Mouse (Mus musculus) skeletal muscle tissue, adult 2 months (tissue): ENCODE results near the gene Plxna2.
A peak's percentile ranks its signal among the peaks of the same experiment; 100 is the strongest.

Source experiments
- DNase-seq: peaks from one replicate; pipeline ENCODE4 v3.0.0-alpha.2; 2012; ENCODE audit warnings: low read depth, low spot score

Gene Plxna2

DNA sequence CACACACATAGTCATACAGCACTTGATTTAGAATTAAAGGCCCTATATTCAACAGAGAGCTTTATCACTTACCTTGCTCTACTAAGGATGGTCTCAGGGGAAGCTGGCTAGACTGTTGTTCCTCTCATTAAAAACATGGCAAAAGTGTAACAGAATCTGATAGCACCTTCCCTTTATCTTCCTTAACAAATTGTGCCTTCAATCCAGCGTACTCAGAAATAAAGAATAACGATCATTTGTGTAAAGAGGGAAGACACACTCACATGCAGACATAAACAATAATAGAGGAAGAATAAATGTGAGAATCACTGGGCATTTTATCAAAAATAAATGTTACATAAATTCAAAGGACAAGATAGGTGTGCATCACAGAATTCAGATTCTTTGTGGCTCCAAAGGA is at the start of gene Plxna2:
Plxna2 (plus strand) TSS at position 301 of the 400 bp plus-strand sequence.
- no peak for DNase-seq

DNA sequence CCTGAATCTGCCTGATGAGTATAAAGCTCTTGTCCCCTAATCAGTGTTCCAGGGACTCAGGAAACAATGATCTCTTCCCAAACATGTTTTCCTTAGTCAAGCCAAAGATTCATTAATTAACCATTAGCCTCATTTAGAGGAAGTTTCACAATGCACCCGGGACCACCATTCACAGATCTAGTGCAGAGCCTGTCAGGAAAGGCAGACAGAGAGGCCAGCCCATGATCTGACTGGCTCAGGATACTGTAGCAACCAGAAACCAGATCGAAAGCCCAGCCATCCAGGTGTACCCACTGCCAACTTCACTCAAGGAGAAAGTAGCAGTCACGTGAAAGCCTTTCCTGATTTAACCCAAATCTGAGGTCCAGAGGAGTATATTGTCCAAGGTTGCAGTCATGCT is 44.1 kb upstream of the Plxna2 start:
- DNase-seq = no peak

DNA sequence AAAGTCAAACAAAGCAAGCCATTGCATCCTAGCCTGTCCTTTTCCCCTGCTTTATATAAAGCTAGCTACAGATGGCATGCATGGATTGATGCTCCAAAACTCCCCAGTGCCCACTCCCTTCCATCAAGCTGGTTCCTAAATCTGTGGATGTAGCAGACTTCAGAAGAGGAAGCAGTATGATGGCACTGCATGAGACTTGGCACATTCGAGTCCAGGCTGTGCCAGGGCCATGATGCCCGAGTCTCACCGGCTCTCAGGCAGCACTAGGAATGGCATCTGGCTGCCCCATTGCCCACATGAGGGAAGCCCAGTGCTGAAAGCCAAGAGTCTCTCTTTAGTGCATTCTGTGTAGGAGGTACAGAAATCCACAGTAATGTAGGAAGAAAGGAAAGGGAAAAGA is 39.7 kb upstream of the Plxna2 start:
- no peak for DNase-seq

DNA sequence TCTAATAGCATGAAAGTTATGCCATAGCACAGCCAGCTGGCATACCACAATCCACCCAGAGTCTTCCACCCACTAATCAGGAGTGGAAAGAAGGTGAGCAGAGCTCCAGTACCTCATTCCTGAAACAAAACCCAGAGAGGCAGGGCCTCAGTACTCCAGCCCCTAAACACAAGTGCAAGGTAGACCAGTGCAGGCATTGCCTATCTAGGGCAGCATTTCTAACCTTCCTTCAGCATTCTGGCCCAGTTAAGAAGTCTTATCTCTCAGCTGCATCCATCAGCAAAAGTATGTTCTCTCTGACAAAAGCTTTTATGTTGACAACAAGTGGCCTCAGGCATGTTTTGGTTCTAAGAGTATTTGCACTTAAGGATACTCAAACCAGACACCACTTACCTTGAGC is 37.5 kb upstream of the Plxna2 start:
- DNase-seq = no peak

DNA sequence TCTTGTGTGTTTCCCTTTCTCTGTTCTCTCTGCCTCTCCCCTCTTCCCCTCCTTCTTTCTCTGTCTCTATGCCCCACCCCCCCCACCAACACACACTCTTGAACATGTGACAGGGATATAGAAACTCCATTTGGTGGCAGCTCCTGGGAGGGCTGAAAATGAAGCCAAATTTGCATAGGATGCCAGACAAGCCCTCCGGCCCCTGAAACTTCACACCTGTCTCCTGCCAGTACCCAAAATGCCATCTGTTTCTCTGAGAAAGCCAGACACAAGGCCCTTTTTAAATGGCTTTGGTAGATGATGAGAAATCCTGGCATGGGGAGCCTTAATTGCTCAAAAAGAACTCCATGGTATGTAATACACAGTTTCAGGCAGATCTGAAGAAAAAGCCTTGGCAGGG is 31.3 kb upstream of the Plxna2 start:
- no peak for DNase-seq

DNA sequence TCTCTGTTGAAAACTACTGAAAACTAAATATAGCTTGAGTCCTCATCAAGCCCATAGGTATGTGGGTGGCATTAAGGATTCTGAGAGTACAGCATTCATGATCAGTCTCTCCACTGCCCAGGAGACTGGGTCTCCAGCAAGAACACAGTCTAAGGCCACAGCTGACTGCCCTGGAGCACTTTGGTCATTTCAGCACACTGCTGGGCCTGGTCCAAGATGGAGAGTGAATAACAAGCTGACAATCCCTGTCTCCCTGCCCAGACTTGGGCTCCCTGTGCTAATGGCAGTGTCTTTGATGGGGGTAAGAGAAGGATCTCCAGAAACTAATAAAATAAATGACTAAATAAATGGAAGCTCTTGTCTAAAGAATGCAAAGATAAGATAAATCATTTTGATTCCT is 30.5 kb upstream of the Plxna2 start:
- peak; percentile 24 for DNase-seq

DNA sequence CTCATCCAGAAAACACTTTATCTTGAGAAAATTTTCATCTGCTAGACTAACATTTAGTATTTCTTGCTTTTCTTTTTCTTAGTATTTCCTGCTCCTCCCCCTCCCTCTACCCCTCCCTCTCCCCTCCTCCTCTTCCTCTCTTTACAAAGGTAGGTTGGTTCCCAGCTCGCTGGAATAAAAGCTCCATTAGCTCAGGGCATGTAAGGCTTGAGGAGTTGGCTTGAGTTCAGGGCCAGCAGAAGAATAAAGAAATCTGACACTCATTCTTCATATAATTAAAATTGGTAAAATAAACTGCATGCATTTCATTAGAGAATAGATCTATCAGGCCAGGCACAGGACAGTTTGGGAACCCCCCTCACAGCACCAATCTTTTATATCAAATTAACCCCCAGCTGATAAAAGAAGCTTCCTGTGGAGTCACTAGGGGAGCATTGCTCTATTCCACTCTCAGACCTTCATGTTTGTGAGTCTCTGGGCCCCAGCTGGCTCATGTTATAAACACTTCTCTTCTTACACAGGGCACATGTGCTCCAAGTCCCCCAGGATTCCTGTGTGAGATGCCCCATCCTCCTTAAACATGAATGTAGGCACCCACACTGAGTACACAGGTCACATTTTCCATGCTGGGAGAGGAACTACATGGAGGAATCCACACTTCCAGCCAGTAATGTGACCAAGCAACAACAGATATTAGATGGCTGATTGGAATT is 29.9 kb upstream of the Plxna2 start:
- no peak for DNase-seq

DNA sequence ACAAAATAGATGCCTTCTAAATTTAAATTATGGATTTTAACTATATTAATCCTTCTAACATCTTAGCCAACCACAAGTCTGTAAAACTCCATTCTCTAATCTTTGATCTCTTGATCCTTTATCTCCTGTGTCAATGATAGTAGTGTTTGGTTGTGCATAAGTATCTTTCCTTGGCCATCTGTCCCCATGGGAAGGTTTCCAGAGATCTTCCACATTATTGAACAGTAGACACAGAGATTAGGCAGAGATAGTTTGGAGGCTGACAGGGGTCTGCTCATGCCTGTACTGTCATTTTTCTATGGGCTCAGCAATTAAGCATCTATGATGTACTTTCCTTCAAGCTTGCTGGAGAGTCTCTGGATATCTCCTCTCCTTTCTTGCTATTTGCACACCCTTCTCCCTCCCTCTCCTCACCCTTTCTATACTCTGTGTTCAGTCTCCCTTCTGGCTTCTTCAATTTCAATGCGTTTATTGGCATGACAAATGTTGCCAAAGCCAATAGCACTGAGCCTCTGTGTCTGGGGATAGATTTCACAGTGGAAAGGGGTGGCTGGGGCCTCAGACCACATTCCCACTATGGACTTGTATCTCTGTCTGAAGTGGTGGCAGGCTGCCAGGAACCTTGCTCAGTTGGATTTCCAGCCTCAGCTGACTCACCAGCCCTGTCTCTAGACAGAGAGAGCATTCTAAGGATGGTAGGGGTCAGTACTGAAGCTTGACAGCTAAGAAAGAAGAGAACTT is 29.1 kb upstream of the Plxna2 start:
- DNase-seq = no peak

DNA sequence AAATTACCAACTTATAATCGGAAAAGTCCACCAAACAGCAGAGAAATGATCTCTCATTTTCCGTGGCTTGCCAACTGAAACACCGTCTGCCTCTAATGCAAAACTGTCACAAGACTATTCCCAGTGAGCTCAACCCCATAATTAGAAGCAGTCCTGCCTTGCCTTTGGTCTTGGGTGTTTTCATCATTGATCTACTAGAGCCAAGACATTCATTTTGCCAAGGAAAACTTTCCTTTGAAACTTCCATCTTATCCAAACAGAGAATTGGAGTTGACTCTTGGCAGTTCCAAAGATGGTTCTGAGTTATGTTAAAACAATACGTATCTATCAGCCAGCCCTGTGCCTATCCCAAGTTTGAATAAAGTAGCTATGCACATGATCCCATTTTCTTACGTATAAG is 24.9 kb upstream of the Plxna2 start:
- DNase-seq = peak; percentile 36

DNA sequence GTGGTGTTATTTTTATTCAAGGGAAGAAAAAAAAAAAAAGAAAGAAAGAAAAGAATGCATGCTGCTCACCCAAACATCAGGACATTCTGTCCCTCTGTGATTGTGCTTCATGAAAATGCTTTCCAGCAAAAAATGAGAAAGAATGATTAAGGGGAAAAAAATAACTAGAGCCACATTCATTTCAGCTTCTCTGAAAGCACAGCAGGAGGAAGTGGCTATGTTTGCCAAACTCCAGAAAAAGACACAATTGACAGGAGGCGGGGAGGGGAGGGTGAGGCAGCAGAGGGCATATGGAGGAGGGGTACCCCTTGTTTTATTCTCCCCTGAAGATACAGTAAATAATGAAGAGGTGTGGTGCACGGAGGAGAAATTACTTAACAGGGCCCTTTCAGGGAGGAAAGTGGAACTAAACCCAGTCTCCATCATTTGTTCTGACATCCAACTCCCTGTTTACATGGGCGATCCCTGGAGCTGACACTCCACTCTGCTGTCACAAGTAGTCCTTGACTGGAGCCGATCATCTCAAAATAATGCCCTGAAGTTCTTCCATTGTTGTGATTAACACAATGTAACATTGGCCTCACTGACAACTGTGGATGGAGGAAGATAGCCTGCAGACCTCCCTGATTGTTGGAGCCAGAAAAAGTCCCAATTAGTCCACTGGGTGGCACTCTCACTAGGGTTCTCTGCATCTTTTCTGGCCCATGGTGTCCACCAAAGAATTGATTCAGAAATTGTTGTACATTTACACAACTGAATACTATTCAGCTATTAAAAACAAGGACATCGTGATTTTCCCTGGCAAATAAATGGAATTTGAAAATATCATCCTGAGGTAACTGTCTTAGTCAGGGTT is 10.4 kb upstream of the Plxna2 start:
- DNase-seq = no peak

DNA sequence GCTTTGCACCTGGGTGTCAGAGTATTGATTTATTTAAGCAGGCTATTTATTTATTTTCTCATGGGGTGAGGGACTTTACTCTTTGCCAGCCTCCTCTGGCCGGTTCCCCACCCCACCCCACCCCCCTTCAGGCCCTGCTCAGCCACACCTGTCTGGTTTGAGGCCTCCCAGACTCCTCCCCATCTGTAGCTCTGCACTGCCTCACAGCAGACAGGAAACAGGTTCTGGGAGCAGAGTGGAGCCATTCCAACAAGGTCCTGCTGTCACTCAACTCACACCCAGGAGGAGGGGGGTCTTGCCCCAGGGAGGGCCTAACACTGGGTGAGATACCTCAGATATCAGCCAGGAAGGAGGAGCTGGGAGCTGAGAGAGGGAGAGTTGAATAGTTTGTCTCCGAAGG is 7.5 kb upstream of the Plxna2 start:
- DNase-seq = no peak

DNA sequence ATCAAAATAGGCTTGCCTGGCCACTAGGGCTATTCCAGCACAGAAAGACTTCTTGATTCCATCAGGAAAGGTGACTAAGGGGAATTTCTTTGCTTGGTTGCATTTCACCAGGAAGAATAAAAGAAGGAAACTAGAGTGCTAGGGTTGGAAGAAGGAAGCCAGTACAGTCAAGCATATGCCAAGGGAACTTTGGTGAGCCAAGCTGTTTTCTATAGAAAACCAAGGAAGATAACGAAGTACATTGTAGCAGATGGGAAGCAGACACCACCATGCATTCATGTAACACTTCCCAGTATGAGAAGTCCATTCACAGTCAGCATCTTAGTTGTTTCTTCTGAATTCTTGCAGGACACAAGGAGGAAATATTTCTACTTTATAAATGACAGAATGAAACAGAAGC is 5.4 kb upstream of the Plxna2 start:
- DNase-seq = no peak

DNA sequence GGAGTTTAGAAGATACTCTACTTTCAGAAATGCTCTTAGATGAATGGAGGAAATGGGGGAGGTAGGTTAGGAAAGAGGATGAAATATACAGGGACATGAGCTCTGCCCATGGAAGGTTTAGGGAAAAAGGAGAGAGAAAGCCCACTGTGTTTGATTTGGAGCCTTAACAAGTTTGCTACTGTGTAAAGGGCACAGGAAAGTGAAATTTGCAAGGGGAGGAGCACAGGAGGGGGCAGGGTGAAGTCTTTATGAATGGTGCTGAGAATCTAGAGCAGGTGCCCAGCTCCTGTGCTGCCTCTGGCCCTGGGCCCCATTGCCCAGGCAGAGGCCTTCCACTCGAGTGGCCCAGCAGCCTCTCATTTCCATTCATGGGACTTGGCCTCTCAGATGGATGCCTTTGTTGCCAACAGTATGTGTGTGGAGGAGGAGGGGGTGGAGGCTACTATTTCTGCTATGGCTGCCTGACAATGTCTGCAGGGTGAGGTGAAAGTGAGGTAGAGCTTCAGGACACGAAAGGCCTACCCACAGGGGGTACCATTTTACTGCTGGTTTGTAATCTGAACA is 4.7 kb upstream of the Plxna2 start:
- no peak for DNase-seq

DNA sequence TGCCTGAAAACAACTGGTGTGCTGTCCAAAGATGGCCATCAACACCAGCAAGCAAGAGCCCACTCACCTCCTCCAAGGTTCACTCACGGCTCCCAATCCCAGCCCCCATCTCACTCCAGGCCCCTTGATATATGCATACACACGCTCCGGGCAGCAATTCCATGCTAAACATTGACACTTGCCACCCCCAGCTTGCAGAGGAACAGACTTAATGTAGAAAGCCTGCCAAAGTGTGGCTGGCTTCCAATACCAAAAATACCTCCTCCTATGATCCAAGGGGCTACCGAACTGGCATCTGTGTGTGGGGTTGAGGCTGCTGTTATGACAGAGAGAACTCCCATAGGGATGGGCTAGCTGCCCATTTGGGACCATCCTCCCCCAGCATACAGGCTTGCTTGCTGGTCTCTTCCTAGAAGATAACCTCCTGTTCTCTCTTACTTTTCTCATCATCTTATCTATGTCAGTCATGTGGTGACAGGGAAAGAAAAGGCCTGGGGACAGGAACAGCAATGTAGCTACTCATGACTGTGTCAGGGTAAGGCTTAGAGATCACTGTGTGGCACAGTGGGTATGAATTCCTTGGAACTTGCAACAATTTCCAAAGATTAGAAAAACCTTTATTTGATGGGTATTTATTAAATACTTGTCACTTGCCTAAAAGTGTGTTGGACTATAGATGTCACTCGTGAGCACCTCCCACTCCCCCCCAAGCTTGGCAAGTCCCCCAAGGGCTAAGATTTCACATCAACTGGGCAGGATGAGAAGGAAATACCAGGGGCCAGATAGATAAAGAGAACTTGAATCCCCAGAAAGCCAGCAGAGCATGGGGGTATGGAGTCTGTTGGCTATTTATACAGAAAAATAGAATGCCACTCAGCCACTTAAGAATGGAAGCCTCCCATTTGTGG is 3.8 kb upstream of the Plxna2 start:
- no peak for DNase-seq

DNA sequence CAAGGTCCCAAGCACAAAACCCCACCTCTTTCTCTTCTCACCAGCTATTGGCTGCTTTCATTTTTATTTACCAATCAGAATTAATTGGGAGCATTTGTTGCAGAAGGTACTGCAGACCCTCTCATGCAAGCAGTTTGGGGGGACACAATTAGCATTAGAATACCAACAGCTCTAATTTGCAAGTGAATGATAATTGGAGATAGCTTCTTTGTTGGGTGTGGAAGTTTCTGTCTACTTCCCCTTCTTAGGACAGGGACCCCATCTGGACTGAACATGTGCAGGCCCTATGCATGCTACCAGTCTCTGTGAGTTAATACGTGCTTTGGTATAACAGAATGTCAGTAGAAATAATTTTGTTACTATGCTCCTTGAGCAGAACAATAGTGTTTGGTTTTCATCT is 1.9 kb upstream of the Plxna2 start:
- no peak for DNase-seq

DNA sequence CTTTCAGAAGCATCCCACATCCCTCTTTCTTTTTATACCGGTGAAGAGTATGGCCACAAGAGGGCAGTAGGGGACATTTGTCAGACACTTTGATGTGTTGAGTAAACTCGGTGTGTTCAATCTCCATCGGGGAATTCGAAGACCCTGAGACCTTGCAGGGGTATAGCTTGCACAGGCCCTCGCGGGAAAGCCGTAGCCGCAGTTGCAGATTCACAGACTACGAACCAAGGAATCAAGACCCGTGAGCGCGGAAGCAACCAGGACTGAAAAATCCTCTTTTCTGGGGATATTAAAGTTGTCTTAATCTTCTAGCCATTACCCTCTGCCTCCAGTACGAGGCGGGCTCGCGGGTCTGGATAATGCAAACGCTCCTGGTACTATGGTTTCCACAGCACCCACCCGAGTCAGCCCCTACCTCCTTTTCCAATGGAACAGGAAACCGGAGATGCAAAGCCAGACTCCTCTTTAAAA is 858 bp downstream of the Plxna2 start:
- peak; percentile 50 for DNase-seq

DNA sequence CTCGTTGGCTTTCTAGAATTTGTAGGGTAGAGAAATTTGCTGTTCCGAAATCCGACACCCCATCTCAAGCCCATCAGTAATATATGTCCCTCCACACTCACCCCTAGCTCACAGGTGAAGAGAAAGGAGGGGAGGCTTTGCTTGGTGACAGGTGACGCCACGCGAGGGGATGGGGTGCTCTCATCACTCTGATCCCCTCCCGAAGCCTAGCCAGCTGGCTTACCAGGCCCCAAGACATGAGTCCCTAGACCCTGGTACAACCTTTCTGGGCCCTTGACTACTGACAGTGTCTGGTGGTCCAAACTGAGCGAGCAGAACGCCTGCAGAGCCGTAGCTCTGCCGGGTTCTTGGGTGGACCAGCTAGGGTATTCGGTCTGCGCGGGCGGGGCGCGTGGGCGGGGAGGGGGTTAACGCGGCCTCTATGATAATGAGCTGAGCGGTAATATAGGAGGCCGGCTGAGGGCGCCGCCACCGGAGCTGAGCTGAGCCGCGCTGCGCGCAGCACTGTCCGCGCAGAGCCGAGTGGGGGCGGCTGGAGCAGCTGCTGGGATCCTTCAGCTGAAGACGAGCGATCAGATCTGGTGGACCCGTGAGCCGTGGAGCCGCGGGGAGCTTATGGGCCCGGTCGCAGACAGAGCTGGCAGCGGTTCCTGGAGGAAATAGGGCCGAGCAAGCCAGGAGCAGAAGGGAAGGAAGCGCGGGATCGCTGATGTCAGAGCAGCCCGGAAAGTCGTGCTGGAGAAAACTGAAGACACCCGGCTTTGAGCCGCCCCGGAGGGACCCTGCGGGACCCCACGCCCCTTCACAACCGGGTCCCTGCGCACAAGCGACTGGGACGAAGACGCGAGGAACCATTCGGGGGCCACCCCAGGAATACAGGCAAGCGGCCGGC is 1.6 kb downstream of the Plxna2 start:
- DNase-seq = peak; percentile 77

DNA sequence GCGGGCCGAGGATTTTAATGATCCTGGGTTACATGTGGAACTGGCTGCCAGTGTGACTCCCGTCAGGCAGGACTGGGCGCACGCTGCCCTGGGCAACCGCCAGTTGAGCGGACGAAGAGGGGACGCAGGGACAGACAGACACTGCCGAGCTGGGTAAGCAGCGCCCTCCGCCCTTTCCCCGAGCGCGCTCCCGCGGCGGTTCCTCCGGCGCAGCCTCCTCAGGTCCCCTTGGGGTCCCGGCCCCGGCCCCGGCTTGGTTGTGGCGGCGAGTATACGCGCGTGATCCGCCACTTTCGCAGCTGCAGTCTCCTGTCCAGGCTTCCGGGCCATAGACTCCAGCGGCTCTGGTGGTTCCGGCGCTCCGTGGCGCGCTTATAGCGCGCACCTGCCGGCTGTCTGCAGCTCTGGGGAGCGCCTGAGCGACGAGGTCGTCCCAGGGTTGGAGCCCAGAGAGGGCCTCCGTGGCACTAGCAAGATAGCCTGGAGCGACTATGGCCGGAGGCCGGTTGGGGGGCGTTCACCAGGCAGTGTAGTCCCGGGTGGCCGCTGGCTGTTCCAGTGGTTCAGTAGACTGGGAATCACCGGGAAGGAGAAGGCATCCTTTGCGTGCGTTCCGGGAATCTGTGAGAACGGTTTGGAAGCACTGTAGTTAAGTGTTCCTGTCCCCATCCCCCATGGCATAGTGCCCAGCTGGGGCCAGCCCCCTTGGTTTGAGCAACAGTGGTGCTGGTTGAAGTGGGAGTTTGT is 2.4 kb downstream of the Plxna2 start:
- DNase-seq = peak; percentile 35

DNA sequence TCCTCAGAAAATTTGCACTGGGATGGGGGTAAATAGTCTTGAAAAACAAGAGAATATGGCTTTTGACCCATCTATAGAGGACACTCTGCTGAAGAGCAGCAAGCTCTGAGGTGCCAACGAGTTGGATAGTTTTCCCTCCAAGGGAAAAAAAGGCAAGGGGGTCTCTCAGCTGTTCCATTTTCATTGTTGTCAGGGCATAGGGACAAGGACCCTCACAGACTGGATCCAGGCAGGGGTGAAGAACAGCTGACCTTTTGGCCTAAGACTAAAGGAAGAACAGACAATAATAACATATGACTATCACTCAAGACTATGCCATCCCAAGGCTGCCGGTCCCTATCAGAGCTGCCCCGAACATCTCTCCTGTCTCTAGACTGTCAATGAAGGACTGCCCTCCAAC is 4.2 kb downstream of the Plxna2 start:
- DNase-seq = no peak
